Mouse (Mus musculus): ENCODE data around the gene Cyp2w1. TPM values are rescaled to one million over a fixed set of nuclear protein-coding genes. Genes with fewer than 3 reads are reported as not detected.
A peak's percentile ranks its signal among the peaks of the same experiment; 100 is the strongest.

Cyp2w1 gene
- polyA plus RNA-seq, 1 experiment from 2014 or later, result 0.17 TPM

- no peak for ATAC-seq (ENCODE audit: low FRiP score)
- Histone ChIP-seq H3K9me3 (no peaks in the 10 kb centered on the region), H3K4me2 (no peak within 1 kb of the TSS), H3K36me3 (replicated peaks) (no peaks in the 10 kb centered on the region), H3K27ac (no peak within 1 kb of the TSS), H3K4me3 (replicated peaks) (no peak within 1 kb of the TSS), H3K4me1 (peaks cover 7% of the 10 kb centered on the region; the same call in 1 of the 2 replicates), H3K9ac (no peak within 1 kb of the TSS), H3K27me3 (no peaks in the 10 kb centered on the region)
- WGBS, result 86% methylated on average over 6 of the region's 6 CpGs
Observed at GRCm38 (mm10) chr5:139404801-139405401, 52.5 kb downstream of the Cyp2w1 start, which contains the start of gene C130050O18Rik. TSS of gene C130050O18Rik (plus strand) at chr5:139405280.

- WGBS, result 88% methylated on average over 7 of the region's 7 CpGs
- H3K4me1 ChIP-seq, result peaks cover 7% of the 10 kb centered on the region; the same call in 1 of the 2 replicates
- ATAC-seq (ENCODE audit: low FRiP score), result no peak
- H3K4me2 ChIP-seq, result no peak overlapping the region
- H3K4me3 ChIP-seq (replicated peaks), result no peak overlapping the region
- H3K36me3 ChIP-seq (replicated peaks), result no peaks in the 10 kb centered on the region
- no peak overlapping the region for H3K9ac ChIP-seq
- H3K27me3 ChIP-seq, result no peaks in the 10 kb centered on the region
- no peak overlapping the region for H3K27ac ChIP-seq
- H3K9me3 ChIP-seq, result no peaks in the 10 kb centered on the region
Observed at GRCm38 (mm10) chr5:139405478-139405877, 53.1 kb downstream of the Cyp2w1 start.

GRCm38 (mm10) chr5:139405953-139406352 is 53.5 kb downstream of the Cyp2w1 start:
- Histone ChIP-seq H3K27me3 (no peaks in the 10 kb centered on the region), H3K36me3 (replicated peaks) (no peaks in the 10 kb centered on the region), H3K9ac (no peak overlapping the region), H3K9me3 (no peaks in the 10 kb centered on the region), H3K4me3 (replicated peaks) (no peak overlapping the region), H3K27ac (no peak overlapping the region; the same call in 1 of the 2 replicates), H3K4me2 (no peak overlapping the region), H3K4me1 (peaks cover 7% of the 10 kb centered on the region; the same call in 1 of the 2 replicates)
- WGBS, result 72% methylated on average over 3 of the region's 3 CpGs
- no peak for ATAC-seq (ENCODE audit: low FRiP score)

MicroRNAs within 50 kb of the gene (microRNA counts, 519-probe panel; counts per million panel counts)
- microRNA mmu-miR-339-3p (not detected), microRNA mmu-miR-339-5p (not detected)

Small RNAs within 50 kb of the gene (microRNA-seq; reads per million reads assigned to microRNA genes)
- gene Mir339, result 511 reads per million, percentile 69 among the genes with 10 or more reads in this experiment

Other genes with a start within 250 kb of the Cyp2w1 start
- 35.2 and 37.0 TPM in 2 replicates for gene Prkar1b, start 202.6 kb upstream of the Cyp2w1 start, polyA plus RNA-seq (2016; fragmentation: Nextera tagmentation; extraction: Ambion mirVana)
- gene Dnaaf5, start 202.4 kb upstream of the Cyp2w1 start, polyA plus RNA-seq (2016; fragmentation: Nextera tagmentation; extraction: Ambion mirVana), result 5.9 and 7.5 TPM in 2 replicates
- gene Sun1, start 152.0 kb upstream of the Cyp2w1 start, polyA plus RNA-seq (2016; fragmentation: Nextera tagmentation; extraction: Ambion mirVana), result 53.1 and 59.3 TPM in 2 replicates
- 138 and 141 TPM in 2 replicates for gene Get4, start 100.3 kb upstream of the Cyp2w1 start, polyA plus RNA-seq (2016; fragmentation: Nextera tagmentation; extraction: Ambion mirVana)
- 2.3 and 3.3 TPM in 2 replicates for gene Adap1, start 27.0 kb upstream of the Cyp2w1 start, polyA plus RNA-seq (2016; fragmentation: Nextera tagmentation; extraction: Ambion mirVana)
- 105 and 117 TPM in 2 replicates for gene Cox19, start 1.2 kb upstream of the Cyp2w1 start, polyA plus RNA-seq (2016; fragmentation: Nextera tagmentation; extraction: Ambion mirVana)
- gene Gpr146, start 25.1 kb downstream of the Cyp2w1 start, polyA plus RNA-seq (2016; fragmentation: Nextera tagmentation; extraction: Ambion mirVana), result 1.2 and 1.4 TPM in 2 replicates
- gene C130050O18Rik, start 52.7 kb downstream of the Cyp2w1 start, polyA plus RNA-seq (2016; fragmentation: Nextera tagmentation; extraction: Ambion mirVana), result 0.10 and 0.22 TPM in 2 replicates
- gene Gper1, start 70.5 kb downstream of the Cyp2w1 start, polyA plus RNA-seq (2016; fragmentation: Nextera tagmentation; extraction: Ambion mirVana), result 4.1 and 5.2 TPM in 2 replicates
- 28.3 and 30.6 TPM in 2 replicates for gene 3110082I17Rik, start 107.9 kb downstream of the Cyp2w1 start, polyA plus RNA-seq (2016; fragmentation: Nextera tagmentation; extraction: Ambion mirVana)
- gene Zfand2a, start 131.9 kb downstream of the Cyp2w1 start, polyA plus RNA-seq (2016; fragmentation: Nextera tagmentation; extraction: Ambion mirVana), result 10.4 and 12.9 TPM in 2 replicates
- 32.5 and 37.0 TPM in 2 replicates for gene Uncx, start 190.9 kb downstream of the Cyp2w1 start, polyA plus RNA-seq (2016; fragmentation: Nextera tagmentation; extraction: Ambion mirVana)